ENCODE assay signal across 8 mouse cellular contexts in genomic region chr10:75062189-75062561, GRCm38 (mm10). TPM values are rescaled to one million over a fixed set of nuclear protein-coding genes. Genes with fewer than 3 reads are reported as not detected.
DNase-seq lines count a peak whose midpoint lies in the region; ATAC-seq and TF ChIP-seq lines count a peak whose summit lies in the region.

No protein-coding gene starts in this region.

- peak overlapping the region; percentile 85 for H3K4me2 ChIP-seq in forebrain, embryonic 12.5 days
- peak overlapping the region; percentile 90 for H3K4me2 ChIP-seq in intestine, embryonic 16.5 days (ENCODE audit: low read depth, low read length)
- peak overlapping the region; percentile 94 for H3K4me2 ChIP-seq in lung, embryonic 14.5 days
- H3K4me2 ChIP-seq in stomach, embryonic 15.5 days: peak overlapping the region; percentile 87

- ATAC-seq in forebrain, embryonic 12.5 days (ENCODE audit: low FRiP score): no peak
- no peak for ATAC-seq in intestine, embryonic 16.5 days
- peak; percentile 12; the same call in 1 of the 2 replicates for ATAC-seq in lung, embryonic 14.5 days (ENCODE audit: insufficient read depth)
- ATAC-seq in stomach, embryonic 15.5 days (ENCODE audit: insufficient read depth, low FRiP score, low read depth): no peak

- peak; percentile 28 to 50 for DNase-seq in adrenal gland, postnatal 36 days
- DNase-seq in adrenal gland, adult 2 months: no peak
- peak; percentile 52 for DNase-seq in 416B (ENCODE audit: low read depth)
- peak; percentile 71 for DNase-seq in lung, embryonic 14.5 days
- DNase-seq in urinary bladder, postnatal 4 days (ENCODE audit: low spot score in 2 of 2): no peak

- peak overlapping the region; percentile 89 for H3K9ac ChIP-seq in forebrain, embryonic 12.5 days
- peak overlapping the region; percentile 81 for H3K9ac ChIP-seq in intestine, embryonic 16.5 days (ENCODE audit: low read depth, low read length)
- peak overlapping the region; percentile 76 for H3K9ac ChIP-seq in lung, embryonic 14.5 days
- H3K9ac ChIP-seq in stomach, embryonic 15.5 days: peak overlapping the region; percentile 77; the same call in 1 of the 2 replicates

- peaks cover 11% of the 10 kb centered on the region; the same call in 1 of the 2 replicates for H3K27me3 ChIP-seq in forebrain, embryonic 12.5 days
- no peaks in the 10 kb centered on the region for H3K27me3 ChIP-seq in intestine, embryonic 16.5 days (replicated peaks; ENCODE audit: control insufficient read depth, insufficient read depth, low read length)
- H3K27me3 ChIP-seq in lung, embryonic 14.5 days (ENCODE audit: insufficient read depth, low read length): no peaks in the 10 kb centered on the region
- no peaks in the 10 kb centered on the region for H3K27me3 ChIP-seq in stomach, embryonic 15.5 days (replicated peaks)

- 8% methylated on average over 6 of the region's 6 CpGs for WGBS in forebrain, embryonic 12.5 days
- 22% methylated on average over 6 of the region's 6 CpGs for WGBS in intestine, embryonic 16.5 days
- 8% methylated on average over 6 of the region's 6 CpGs for WGBS in lung, embryonic 14.5 days
- 15% methylated on average over 6 of the region's 6 CpGs for WGBS in stomach, embryonic 15.5 days

- no peaks in the 10 kb centered on the region for H3K9me3 ChIP-seq in forebrain, embryonic 12.5 days
- H3K9me3 ChIP-seq in intestine, embryonic 16.5 days (ENCODE audit: control insufficient read depth, low read length): no peaks in the 10 kb centered on the region
- H3K9me3 ChIP-seq in lung, embryonic 14.5 days (ENCODE audit: low read depth, low read length): no peaks in the 10 kb centered on the region
- H3K9me3 ChIP-seq in stomach, embryonic 15.5 days: no peaks in the 10 kb centered on the region

- TF ChIP-seq CTCF in lung, embryonic 14.5 days (IDR thresholded peaks at IDR 0.05; ENCODE audit: low read depth): no peak

- H3K36me3 ChIP-seq in forebrain, embryonic 12.5 days (replicated peaks): peaks cover 18% of the 10 kb centered on the region; the same call in 1 of the 2 replicates
- no peaks in the 10 kb centered on the region for H3K36me3 ChIP-seq in intestine, embryonic 16.5 days (ENCODE audit: control insufficient read depth, insufficient read depth, low read length)
- peaks cover 2% of the 10 kb centered on the region; the same call in 1 of the 2 replicates for H3K36me3 ChIP-seq in lung, embryonic 14.5 days (ENCODE audit: insufficient read depth)
- no peaks in the 10 kb centered on the region for H3K36me3 ChIP-seq in stomach, embryonic 15.5 days

- H3K4me3 ChIP-seq in forebrain, embryonic 12.5 days (replicated peaks): peak overlapping the region; percentile 89
- H3K4me3 ChIP-seq in intestine, embryonic 16.5 days (ENCODE audit: low read length): peak overlapping the region; percentile 89
- H3K4me3 ChIP-seq in lung, embryonic 14.5 days (ENCODE audit: low read depth, low read length): peak overlapping the region; percentile 85
- H3K4me3 ChIP-seq in stomach, embryonic 15.5 days (replicated peaks): peak overlapping the region; percentile 72

- peaks cover 73% of the 10 kb centered on the region for H3K4me1 ChIP-seq in forebrain, embryonic 12.5 days
- peaks cover 38% of the 10 kb centered on the region for H3K4me1 ChIP-seq in intestine, embryonic 16.5 days (ENCODE audit: control insufficient read depth, insufficient read depth, low read length)
- peaks cover 20% of the 10 kb centered on the region for H3K4me1 ChIP-seq in lung, embryonic 14.5 days (ENCODE audit: insufficient read depth)
- H3K4me1 ChIP-seq in stomach, embryonic 15.5 days: peaks cover 42% of the 10 kb centered on the region

- no peak overlapping the region for H3K27ac ChIP-seq in forebrain, embryonic 12.5 days
- no peak overlapping the region for H3K27ac ChIP-seq in intestine, embryonic 16.5 days (ENCODE audit: low read length)
- H3K27ac ChIP-seq in lung, embryonic 14.5 days (ENCODE audit: low read depth): peak overlapping the region; percentile 30; the same call in 1 of the 2 replicates
- H3K27ac ChIP-seq in stomach, embryonic 15.5 days: no peak overlapping the region

RNA-seq across cellular contexts. Expression of gene Bcr, which starts 1.8 kb away (rescaled TPM):
- total RNA-seq in adrenal gland, postnatal 36 days (2021): 10 to 100 TPM; 33.8 to 47.7 TPM
- 10 to 100 TPM; 40.2 to 43.2 TPM for total RNA-seq in adrenal gland, adult 2 months (2021)
- polyA plus RNA-seq in adrenal gland, adult 2 months (2012; rRNA removed): 20.0 and 20.1 TPM in 2 replicates
- 11.5 TPM in 2 replicates for polyA plus RNA-seq in forebrain, embryonic 12.5 days (2016; fragmentation: Nextera tagmentation; extraction: Ambion mirVana)
- polyA plus RNA-seq in intestine, embryonic 16.5 days (2015; fragmentation: Nextera tagmentation; extraction: Ambion mirVana): 18.5 and 20.1 TPM in 2 replicates
- 10.9 and 11.5 TPM in 2 replicates for polyA plus RNA-seq in lung, embryonic 14.5 days (2014; fragmentation: Nextera tagmentation; extraction: Ambion mirVana)
- polyA plus RNA-seq in stomach, embryonic 15.5 days (2015; fragmentation: Nextera tagmentation; extraction: Ambion mirVana): 7.5 and 8.9 TPM in 2 replicates

RNA-seq across cellular contexts. Expression of gene Rab36, which starts 25.3 kb away (rescaled TPM):
- 10 to 100 TPM; 11.9 to 14.9 TPM for total RNA-seq in adrenal gland, postnatal 36 days (2021)
- 10 to 100 TPM; 12.9 to 16.3 TPM for total RNA-seq in adrenal gland, adult 2 months (2021)
- polyA plus RNA-seq in adrenal gland, adult 2 months (2012; rRNA removed): 38.1 and 40.4 TPM in 2 replicates
- polyA plus RNA-seq in forebrain, embryonic 12.5 days (2016; fragmentation: Nextera tagmentation; extraction: Ambion mirVana): 12.2 and 13.5 TPM in 2 replicates
- 5.2 and 5.5 TPM in 2 replicates for polyA plus RNA-seq in intestine, embryonic 16.5 days (2015; fragmentation: Nextera tagmentation; extraction: Ambion mirVana)
- 12.8 and 14.8 TPM in 2 replicates for polyA plus RNA-seq in lung, embryonic 14.5 days (2014; fragmentation: Nextera tagmentation; extraction: Ambion mirVana)
- 6.9 and 7.6 TPM in 2 replicates for polyA plus RNA-seq in stomach, embryonic 15.5 days (2015; fragmentation: Nextera tagmentation; extraction: Ambion mirVana)

RNA-seq across cellular contexts. Expression of gene Rsph14, which starts 29.8 kb away (rescaled TPM):
- under 1 TPM; 0.56 TPM for total RNA-seq in adrenal gland, postnatal 36 days (2021)
- total RNA-seq in adrenal gland, adult 2 months (2021): 1 to 10 TPM in 1 of 2 experiments, not detected in 1; 1.8 TPM
- 0.54 TPM in 1 of 2 replicates, not detected in the other for polyA plus RNA-seq in adrenal gland, adult 2 months (2012; rRNA removed)
- 0.72 TPM in 1 of 2 replicates, not detected in the other for polyA plus RNA-seq in forebrain, embryonic 12.5 days (2016; fragmentation: Nextera tagmentation; extraction: Ambion mirVana)
- polyA plus RNA-seq in intestine, embryonic 16.5 days (2015; fragmentation: Nextera tagmentation; extraction: Ambion mirVana): not detected in 2 replicates
- not detected in 2 replicates for polyA plus RNA-seq in lung, embryonic 14.5 days (2014; fragmentation: Nextera tagmentation; extraction: Ambion mirVana)
- polyA plus RNA-seq in stomach, embryonic 15.5 days (2015; fragmentation: Nextera tagmentation; extraction: Ambion mirVana): not detected in 2 replicates

Comparison
In these comparisons a context has a peak if more than half of its experiments do, and no peak if none do; other contexts are left out.
1. DNase-seq: peak in adrenal gland, postnatal 36 days (2 of 2), 416B (single experiment) and lung, embryonic 14.5 days (single experiment); none in adrenal gland, adult 2 months (single experiment) and urinary bladder, postnatal 4 days (0 of 2).
2. Peak in every context shown above with its lines, with median percentiles within 50 percentile points of each other: H3K4me2 ChIP-seq, H3K4me3 ChIP-seq and H3K9ac ChIP-seq.